Mouse (Mus musculus) heart, embryonic 10.5 days (tissue): ENCODE measurements around the gene Nktr. TPM values are rescaled to one million over a fixed set of nuclear protein-coding genes. Genes with fewer than 3 reads are reported as not detected.
A peak's percentile ranks its signal among the peaks of the same experiment; 100 is the strongest.

Experiments
- DNase-seq: peaks from one replicate; pipeline ENCODE4 v3.0.0-alpha.2; 2017; ENCODE audit warnings: low spot score
- H3K27ac ChIP-seq: fragments of 300-500 bp; sonication (generic); 2 replicates; pipeline ENCODE4 v1.5.1; 2016; ENCODE audit warnings: mild to moderate bottlenecking
- H3K27me3 ChIP-seq: fragments of 300-500 bp; sonication (generic); 2 replicates; pipeline ENCODE4 v1.6.1; 2016; ENCODE audit warnings: mild to moderate bottlenecking; ENCODE audit not compliant: poor library complexity, insufficient read depth, severe bottlenecking
- H3K36me3 ChIP-seq: fragments of 300-500 bp; sonication (generic); 2 replicates; pipeline ENCODE4 v1.6.1; 2016; ENCODE audit warnings: mild to moderate bottlenecking, moderate library complexity
- H3K4me1 ChIP-seq: fragments of 300-500 bp; sonication (generic); 2 replicates; pipeline ENCODE4 v1.6.1; 2016; ENCODE audit warnings: mild to moderate bottlenecking
- H3K4me3 ChIP-seq: fragments of 300-500 bp; sonication (generic); 2 replicates; pipeline ENCODE4 v1.5.1; 2016; ENCODE audit warnings: mild to moderate bottlenecking, moderate library complexity
- H3K9me3 ChIP-seq: fragments of 300-500 bp; sonication (generic); 2 replicates; pipeline ENCODE4 v1.6.1; 2016; ENCODE audit warnings: mild to moderate bottlenecking, moderate library complexity
- WGBS: fragments of 180-500 bp; shearing (Covaris S2); methylation state at CpG from one replicate; pipeline ENCODE4 v1.1.7; 2016; 5-methylcytosine and 5-hydroxymethylcytosine counted together
- polyA plus RNA-seq: library from polyadenylated mRNA; unstranded; fragments of >200 nt; fragmentation: Nextera tagmentation; extraction: Ambion mirVana; gene quantifications from 2 replicates; pipeline ENCODE4 v1.2.1, GENCODE M21; 2016

The Nktr gene
- polyA plus RNA-seq, 1 experiment from 2014 or later, result 49.8 TPM

GRCm38 (mm10) chr9:121710584-121710975 is 8.4 kb upstream of the Nktr start:
- Histone ChIP-seq H3K36me3 (peaks cover 19% of the 10 kb centered on the region), H3K9me3 (no peaks in the 10 kb centered on the region), H3K27me3 (no peaks in the 10 kb centered on the region; the same call in 1 of the 2 replicates), H3K4me3 (peak overlapping the region; percentile 86), H3K4me1 (peaks cover 32% of the 10 kb centered on the region), H3K27ac (peak overlapping the region; percentile 95)
- DNase-seq, result no peak
- under 1% methylated on average over 18 of the region's 18 CpGs for WGBS

GRCm38 (mm10) chr9:121717048-121717447 is 1.9 kb upstream of the Nktr start:
- Histone ChIP-seq H3K4me1 (peaks cover 17% of the 10 kb centered on the region; the same call in 1 of the 2 replicates), H3K9me3 (0 out of 2 replicates have a peak, but pooled peaks cover 2% of the 10 kb centered on the region), H3K27ac (no peak overlapping the region), H3K4me3 (no peak overlapping the region), H3K36me3 (peaks cover 31% of the 10 kb centered on the region), H3K27me3 (no peaks in the 10 kb centered on the region)
- no peak for DNase-seq
- 77% methylated on average over 2 of the region's 2 CpGs for WGBS

GRCm38 (mm10) chr9:121718070-121718705 is 781 bp upstream of the Nktr start:
- peak overlapping the region; percentile 94 for H3K4me3 ChIP-seq
- H3K36me3 ChIP-seq, result peaks cover 20% of the 10 kb centered on the region
- 0 out of 2 replicates have a peak, but pooled peaks cover 2% of the 10 kb centered on the region for H3K9me3 ChIP-seq
- 66% methylated on average over 15 of the region's 15 CpGs for WGBS
- H3K27ac ChIP-seq, result peak overlapping the region; percentile 98
- H3K4me1 ChIP-seq, result peaks cover 15% of the 10 kb centered on the region; the same call in 1 of the 2 replicates
- DNase-seq, result no peak
- H3K27me3 ChIP-seq, result no peaks in the 10 kb centered on the region

GRCm38 (mm10) chr9:121719347-121720331 is 670 bp downstream of the Nktr start:
- DNase-seq, result no peak
- WGBS, result under 1% methylated on average over 80 of the region's 87 CpGs
- peaks cover 12% of the 10 kb centered on the region; the same call in 1 of the 2 replicates for H3K36me3 ChIP-seq

GRCm38 (mm10) chr9:121740490-121740889 is 21.5 kb downstream of the Nktr start:
- 86% methylated on average over 6 of the region's 6 CpGs for WGBS
- H3K27me3 ChIP-seq, result no peaks in the 10 kb centered on the region
- no peaks in the 10 kb centered on the region for H3K9me3 ChIP-seq
- H3K4me3 ChIP-seq, result no peak overlapping the region
- no peaks in the 10 kb centered on the region for H3K4me1 ChIP-seq
- H3K36me3 ChIP-seq, result peaks cover 67% of the 10 kb centered on the region
- DNase-seq, result no peak
- no peak overlapping the region for H3K27ac ChIP-seq

More at GRCm38 (mm10) chr9:121719347-121720331, 670 bp downstream of the Nktr start:
- H3K4me1 ChIP-seq, result peaks cover 15% of the 10 kb centered on the region; the same call in 1 of the 2 replicates
- peak overlapping the region; percentile 94 for H3K4me3 ChIP-seq
- H3K9me3 ChIP-seq, result 0 out of 2 replicates have a peak, but pooled peaks cover 2% of the 10 kb centered on the region
- no peaks in the 10 kb centered on the region for H3K27me3 ChIP-seq
- peak overlapping the region; percentile 98 for H3K27ac ChIP-seq

GRCm38 (mm10) chr9:121741168-121741567 is 22.2 kb downstream of the Nktr start:
- Histone ChIP-seq H3K27me3 (no peaks in the 10 kb centered on the region), H3K9me3 (no peaks in the 10 kb centered on the region), H3K36me3 (peaks cover 71% of the 10 kb centered on the region), H3K4me1 (no peaks in the 10 kb centered on the region), H3K27ac (no peak overlapping the region), H3K4me3 (no peak overlapping the region)
- WGBS, result 87% methylated on average over 3 of the region's 3 CpGs
- DNase-seq, result no peak

GRCm38 (mm10) chr9:121744051-121744450 is 25.1 kb downstream of the Nktr start:
- no peak for DNase-seq
- Histone ChIP-seq H3K4me3 (no peak overlapping the region), H3K4me1 (no peaks in the 10 kb centered on the region), H3K9me3 (no peaks in the 10 kb centered on the region), H3K27me3 (no peaks in the 10 kb centered on the region), H3K36me3 (peaks cover 90% of the 10 kb centered on the region), H3K27ac (no peak overlapping the region)
- 79% methylated on average over 8 of the region's 8 CpGs for WGBS

- H3K9me3 ChIP-seq, result no peaks in the 10 kb centered on the region
- WGBS, result 95% methylated on average over 9 of the region's 9 CpGs
- peaks cover 92% of the 10 kb centered on the region for H3K36me3 ChIP-seq
- H3K27ac ChIP-seq, result no peak overlapping the region
- H3K4me3 ChIP-seq, result no peak overlapping the region
- H3K4me1 ChIP-seq, result peaks cover 2% of the 10 kb centered on the region
- H3K27me3 ChIP-seq, result no peaks in the 10 kb centered on the region
- no peak for DNase-seq
These were observed 33.8 kb downstream of the Nktr start for GRCm38 (mm10) chr9:121752774-121753173.

- H3K9me3 ChIP-seq, result no peaks in the 10 kb centered on the region
- no peaks in the 10 kb centered on the region for H3K27me3 ChIP-seq
- WGBS, result 91% methylated on average over 3 of the region's 3 CpGs
- H3K4me1 ChIP-seq, result peaks cover 19% of the 10 kb centered on the region
- no peak overlapping the region for H3K4me3 ChIP-seq
- no peak for DNase-seq
- no peak overlapping the region for H3K27ac ChIP-seq
- peaks cover 73% of the 10 kb centered on the region for H3K36me3 ChIP-seq
These were observed 35.7 kb downstream of the Nktr start for GRCm38 (mm10) chr9:121754624-121755023.

GRCm38 (mm10) chr9:121756785-121757184 is 37.8 kb downstream of the Nktr start:
- Histone ChIP-seq H3K27me3 (no peaks in the 10 kb centered on the region), H3K4me1 (peaks cover 37% of the 10 kb centered on the region), H3K36me3 (peaks cover 53% of the 10 kb centered on the region), H3K9me3 (no peaks in the 10 kb centered on the region), H3K4me3 (no peak overlapping the region), H3K27ac (no peak overlapping the region)
- peak; percentile 64 for DNase-seq
- WGBS, result 83% methylated on average over 3 of the region's 3 CpGs

- DNase-seq, result peak; percentile 64
These were observed 38.5 kb downstream of the Nktr start for GRCm38 (mm10) chr9:121757432-121757831.

GRCm38 (mm10) chr9:121757835-121758814 is 39.2 kb downstream of the Nktr start:
- Histone ChIP-seq H3K4me3 (peak overlapping the region; percentile 82), H3K4me1 (peaks cover 44% of the 10 kb centered on the region), H3K9me3 (no peaks in the 10 kb centered on the region), H3K27me3 (no peaks in the 10 kb centered on the region), H3K27ac (no peak overlapping the region; the same call in none of the 2 replicates), H3K36me3 (peaks cover 53% of the 10 kb centered on the region)
- DNase-seq, result peak; percentile 74
- 52% methylated on average over 10 of the region's 10 CpGs for WGBS

More at GRCm38 (mm10) chr9:121757432-121757831, 38.5 kb downstream of the Nktr start:
- H3K27ac ChIP-seq, result no peak overlapping the region
- H3K9me3 ChIP-seq, result no peaks in the 10 kb centered on the region
- peaks cover 44% of the 10 kb centered on the region for H3K4me1 ChIP-seq
- H3K36me3 ChIP-seq, result peaks cover 53% of the 10 kb centered on the region
- 74% methylated on average over 3 of the region's 3 CpGs for WGBS
- no peak overlapping the region for H3K4me3 ChIP-seq
- H3K27me3 ChIP-seq, result no peaks in the 10 kb centered on the region
